Comparison of ENCODE assay signal across 24 mouse cellular contexts in genomic region chr16:38793120-38793519, GRCm38 (mm10). TPM values are rescaled to one million over a fixed set of nuclear protein-coding genes. Genes with fewer than 3 reads are reported as not detected.
DNase-seq lines count a peak whose midpoint lies in the region; ATAC-seq and TF ChIP-seq lines count a peak whose summit lies in the region.
"Had no signal": no experiment of that assay in that cellular context is flagged by ENCODE, and none has a peak within 500 bp of the region (broad histone marks: within the 10 kb centered on the region; RNA-seq: fewer than 3 reads in every experiment).

No protein-coding gene starts in this region.

- 0 out of 2 replicates have a peak overlapping the region, but pooled peaks have one; percentile 39 for H3K9ac ChIP-seq in heart, embryonic 11.5 days (ENCODE audit: low read depth, low read length)
- 0 out of 2 replicates have a peak overlapping the region, but pooled peaks have one; percentile 21 for H3K9ac ChIP-seq in lung, embryonic 16.5 days (ENCODE audit: low read length)
- 0 out of 2 replicates have a peak overlapping the region, but pooled peaks have one; percentile 3 for H3K9ac ChIP-seq in embryonic facial prominence, embryonic 13.5 days
- no peak overlapping the region for H3K9ac ChIP-seq in stomach, postnatal 0 days (ENCODE audit: low read length)
- H3K9ac ChIP-seq: embryonic facial prominence, embryonic 15.5 days; forebrain, embryonic 12.5 days; hindbrain, embryonic 13.5 days; liver, embryonic 13.5 days had no signal

- ATAC-seq in heart, embryonic 11.5 days (replicated peaks; ENCODE audit: insufficient number of reproducible peaks, low FRiP score, low TSS enrichment), result no peak
- peak; percentile 85 for ATAC-seq in lung, embryonic 16.5 days (ENCODE audit: low read depth)
- ATAC-seq in embryonic facial prominence, embryonic 13.5 days (ENCODE audit: insufficient number of reproducible peaks, insufficient read depth, low FRiP score, low TSS enrichment, low read depth), result no peak
- ATAC-seq in stomach, postnatal 0 days (ENCODE audit: low FRiP score, low TSS enrichment), result peak; percentile 81; the same call in 1 of the 2 replicates
- ATAC-seq: midbrain, embryonic 16.5 days had no signal

- 0 out of 2 replicates have a peak overlapping the region, but pooled peaks have one; percentile 5 for H3K4me3 ChIP-seq in heart, embryonic 11.5 days (ENCODE audit: low read depth, low read length)
- no peak overlapping the region for H3K4me3 ChIP-seq in lung, embryonic 16.5 days (ENCODE audit: low read length)
- no peak overlapping the region for H3K4me3 ChIP-seq in embryonic facial prominence, embryonic 13.5 days
- H3K4me3 ChIP-seq in stomach, postnatal 0 days (ENCODE audit: low read depth, low read length), result no peak overlapping the region
- H3K4me3 ChIP-seq: embryonic facial prominence, embryonic 15.5 days; forebrain, embryonic 12.5 days; hindbrain, embryonic 13.5 days; limb, embryonic 10.5 days; liver, embryonic 13.5 days had no signal

- no peak for TF ChIP-seq EP300 in stomach, postnatal 0 days (optimal IDR thresholded peaks at IDR 0.05)

- H3K36me3 ChIP-seq in heart, embryonic 11.5 days (ENCODE audit: control insufficient read depth, insufficient read depth, low read length), result no peaks in the 10 kb centered on the region
- no peaks in the 10 kb centered on the region for H3K36me3 ChIP-seq in lung, embryonic 16.5 days (ENCODE audit: control insufficient read depth, insufficient read depth, low read length)
- no peaks in the 10 kb centered on the region for H3K36me3 ChIP-seq in embryonic facial prominence, embryonic 13.5 days
- no peaks in the 10 kb centered on the region for H3K36me3 ChIP-seq in stomach, postnatal 0 days (ENCODE audit: control insufficient read depth, insufficient read depth, low read length)
- H3K36me3 ChIP-seq: embryonic facial prominence, embryonic 15.5 days; forebrain, embryonic 12.5 days; hindbrain, embryonic 13.5 days; limb, embryonic 10.5 days; liver, embryonic 13.5 days had no signal

- H3K9me3 ChIP-seq in heart, embryonic 11.5 days (replicated peaks; ENCODE audit: control insufficient read depth, low read length), result no peaks in the 10 kb centered on the region
- no peaks in the 10 kb centered on the region for H3K9me3 ChIP-seq in lung, embryonic 16.5 days (ENCODE audit: control insufficient read depth, low read length)
- H3K9me3 ChIP-seq in embryonic facial prominence, embryonic 13.5 days, result no peaks in the 10 kb centered on the region
- H3K9me3 ChIP-seq in stomach, postnatal 0 days (ENCODE audit: control insufficient read depth, low read length), result no peaks in the 10 kb centered on the region
- H3K9me3 ChIP-seq: embryonic facial prominence, embryonic 15.5 days; forebrain, embryonic 12.5 days; hindbrain, embryonic 13.5 days; limb, embryonic 10.5 days; liver, embryonic 13.5 days had no signal

- H3K4me2 ChIP-seq in heart, embryonic 11.5 days, result peak overlapping the region; percentile 52
- 0 out of 2 replicates have a peak overlapping the region, but pooled peaks have one; percentile 3 for H3K4me2 ChIP-seq in lung, embryonic 16.5 days (ENCODE audit: low read depth, low read length)
- H3K4me2 ChIP-seq in embryonic facial prominence, embryonic 13.5 days, result no peak overlapping the region
- H3K4me2 ChIP-seq in stomach, postnatal 0 days (replicated peaks; ENCODE audit: low read depth), result no peak overlapping the region
- H3K4me2 ChIP-seq: embryonic facial prominence, embryonic 15.5 days; forebrain, embryonic 12.5 days; hindbrain, embryonic 13.5 days; liver, embryonic 13.5 days had no signal

- DNase-seq in heart, adult 8-10 months (ENCODE audit: low spot score), result no peak
- DNase-seq in lung, postnatal 4 days, result no peak
- peak; percentile 31 for DNase-seq in stomach, postnatal 0 days (ENCODE audit: low spot score)
- DNase-seq in cerebellum, adult 11-12 months, result no peak
- no peak for DNase-seq in MN1 (ENCODE audit: low spot score)
- DNase-seq: adrenal gland, postnatal 14 days; cerebellum, adult 8-10 months; gastrocnemius, postnatal 25 days; kidney, adult 18-20 months; liver, embryonic 13.5 days; right cerebral cortex, postnatal 14 days had no signal

- 40% methylated on average over 6 of the region's 6 CpGs for WGBS in heart, embryonic 11.5 days (ENCODE audit: insufficient replicate concordance)
- WGBS in lung, embryonic 16.5 days, result 39% methylated on average over 6 of the region's 6 CpGs
- WGBS in embryonic facial prominence, embryonic 13.5 days, result 27% methylated on average over 6 of the region's 6 CpGs
- 46% methylated on average over 6 of the region's 6 CpGs for WGBS in stomach, postnatal 0 days

- H3K27me3 ChIP-seq in heart, embryonic 11.5 days (ENCODE audit: control insufficient read depth, insufficient read depth, low read length), result no peaks in the 10 kb centered on the region
- H3K27me3 ChIP-seq in lung, embryonic 16.5 days (ENCODE audit: control insufficient read depth, insufficient read depth, low read depth, low read length), result no peaks in the 10 kb centered on the region
- H3K27me3 ChIP-seq in embryonic facial prominence, embryonic 13.5 days, result no peaks in the 10 kb centered on the region
- no peaks in the 10 kb centered on the region for H3K27me3 ChIP-seq in stomach, postnatal 0 days (ENCODE audit: control insufficient read depth, insufficient read depth, low read length)
- H3K27me3 ChIP-seq: embryonic facial prominence, embryonic 15.5 days; forebrain, embryonic 12.5 days; hindbrain, embryonic 13.5 days had no signal

- H3K4me1 ChIP-seq in heart, embryonic 11.5 days (ENCODE audit: control insufficient read depth, insufficient read depth, low read length), result peaks cover 12% of the 10 kb centered on the region
- peaks cover 5% of the 10 kb centered on the region for H3K4me1 ChIP-seq in lung, embryonic 16.5 days (replicated peaks; ENCODE audit: control insufficient read depth, insufficient read depth, low read length)
- no peaks in the 10 kb centered on the region for H3K4me1 ChIP-seq in embryonic facial prominence, embryonic 13.5 days
- H3K4me1 ChIP-seq in stomach, postnatal 0 days (replicated peaks; ENCODE audit: control insufficient read depth, insufficient read depth), result no peaks in the 10 kb centered on the region
- H3K4me1 ChIP-seq: embryonic facial prominence, embryonic 15.5 days; forebrain, embryonic 12.5 days; hindbrain, embryonic 13.5 days; limb, embryonic 10.5 days; liver, embryonic 13.5 days had no signal

- H3K27ac ChIP-seq in heart, embryonic 11.5 days (ENCODE audit: low read depth, low read length), result peak overlapping the region; percentile 64; the same call in 1 of the 2 replicates
- no peak overlapping the region for H3K27ac ChIP-seq in lung, embryonic 16.5 days (ENCODE audit: low read length)
- H3K27ac ChIP-seq in embryonic facial prominence, embryonic 13.5 days, result no peak overlapping the region
- no peak overlapping the region for H3K27ac ChIP-seq in stomach, postnatal 0 days (replicated peaks)
- H3K27ac ChIP-seq: embryonic facial prominence, embryonic 15.5 days; forebrain, embryonic 12.5 days; hindbrain, embryonic 13.5 days; limb, embryonic 10.5 days; liver, embryonic 13.5 days had no signal

- no peak for TF ChIP-seq CTCF in stomach, postnatal 0 days (IDR thresholded peaks at IDR 0.05; ENCODE audit: low read depth)

RNA-seq across cellular contexts. Expression of gene Upk1b, which starts 7.0 kb away (rescaled TPM):
- 30.6 and 33.2 TPM in 2 replicates for polyA plus RNA-seq in heart, embryonic 11.5 days (2014; fragmentation: Nextera tagmentation; extraction: Ambion mirVana)
- 1 to 10 TPM; 2.8 to 6.2 (median 4.2) TPM for total RNA-seq in heart, adult 8-10 months (2022)
- 14.8 and 20.6 TPM in 2 replicates for polyA plus RNA-seq in lung, embryonic 16.5 days (2015; fragmentation: Nextera tagmentation; extraction: Ambion mirVana)
- polyA plus RNA-seq in embryonic facial prominence, embryonic 13.5 days (2015; fragmentation: Nextera tagmentation; extraction: Ambion mirVana), result 4.6 and 5.2 TPM in 2 replicates
- 34.4 and 40.2 TPM in 2 replicates for polyA plus RNA-seq in stomach, postnatal 0 days (2015; fragmentation: Nextera tagmentation; extraction: Ambion mirVana)
- total RNA-seq: gastrocnemius, postnatal 25 days had no signal

RNA-seq across cellular contexts. Expression of gene 4930435E12Rik, which starts 35.4 kb away (rescaled TPM):
- polyA plus RNA-seq in heart, embryonic 11.5 days (2014; fragmentation: Nextera tagmentation; extraction: Ambion mirVana), result not detected in 2 replicates
- not detected for total RNA-seq in heart, adult 8-10 months (2022)
- polyA plus RNA-seq in lung, embryonic 16.5 days (2015; fragmentation: Nextera tagmentation; extraction: Ambion mirVana), result not detected in 2 replicates
- not detected in 2 replicates for polyA plus RNA-seq in embryonic facial prominence, embryonic 13.5 days (2015; fragmentation: Nextera tagmentation; extraction: Ambion mirVana)
- not detected in 2 replicates for polyA plus RNA-seq in stomach, postnatal 0 days (2015; fragmentation: Nextera tagmentation; extraction: Ambion mirVana)
- total RNA-seq: adrenal gland, postnatal 14 days; gastrocnemius, postnatal 25 days; layer of hippocampus, postnatal 14 days; megakaryocyte, adult 5-6 weeks had no signal
- polyA plus RNA-seq: C2C12; embryonic facial prominence, embryonic 15.5 days; forebrain, embryonic 12.5 days; hindbrain, embryonic 13.5 days; limb, embryonic 10.5 days; liver, embryonic 13.5 days; midbrain, embryonic 16.5 days; neural tube, embryonic 11.5 days; urinary bladder, adult 2 months had no signal

RNA-seq across cellular contexts. Expression of gene B4galt4, which starts 51.1 kb away (rescaled TPM):
- polyA plus RNA-seq in heart, embryonic 11.5 days (2014; fragmentation: Nextera tagmentation; extraction: Ambion mirVana), result 31.0 and 33.8 TPM in 2 replicates
- 10 to 100 TPM in 2 of 4 experiments, 1 to 10 TPM in 2; 7.2 to 11.7 (median 9.6) TPM for total RNA-seq in heart, adult 8-10 months (2022)
- 34.7 and 38.1 TPM in 2 replicates for polyA plus RNA-seq in lung, embryonic 16.5 days (2015; fragmentation: Nextera tagmentation; extraction: Ambion mirVana)
- polyA plus RNA-seq in embryonic facial prominence, embryonic 13.5 days (2015; fragmentation: Nextera tagmentation; extraction: Ambion mirVana), result 23.1 and 29.1 TPM in 2 replicates
- 9.1 and 9.3 TPM in 2 replicates for polyA plus RNA-seq in stomach, postnatal 0 days (2015; fragmentation: Nextera tagmentation; extraction: Ambion mirVana)

Comparison
In these comparisons a context has a peak if more than half of its experiments do, and no peak if none do; other contexts are left out.
1. ATAC-seq: peak in lung, embryonic 16.5 days (single experiment) and stomach, postnatal 0 days (single experiment); none in heart, embryonic 11.5 days (single experiment) and embryonic facial prominence, embryonic 13.5 days (single experiment).
2. H3K4me2 ChIP-seq: peak in heart, embryonic 11.5 days (single experiment) and lung, embryonic 16.5 days (single experiment); none in embryonic facial prominence, embryonic 13.5 days (single experiment) and stomach, postnatal 0 days (single experiment).